ENCODE assay signal across 14 mouse cellular contexts in the genomic region with DNA sequence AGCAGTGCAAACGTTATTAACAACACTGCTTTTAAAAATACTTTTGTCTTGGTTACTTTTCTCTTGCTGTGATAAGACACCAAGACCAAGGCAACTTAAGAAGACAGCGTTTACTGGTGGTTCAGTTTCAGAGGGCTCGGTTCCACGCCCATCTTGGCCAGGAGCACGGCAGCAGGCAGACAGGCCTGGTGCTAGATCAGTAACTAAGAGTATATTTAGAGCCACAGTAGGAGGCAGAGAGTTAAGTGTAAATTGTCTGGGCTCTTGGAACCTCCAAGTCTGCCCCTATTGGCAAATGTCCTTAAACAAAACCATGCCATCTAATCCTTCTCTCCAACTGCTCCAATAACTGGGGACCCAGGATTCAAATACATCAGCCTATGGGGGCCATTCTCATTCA. TPM values are rescaled to one million over a fixed set of nuclear protein-coding genes. Genes with fewer than 3 reads are reported as not detected.
DNase-seq lines count a peak whose midpoint lies in the region; ATAC-seq lines count a peak whose summit lies in the region.
"Had no signal": no experiment of that assay in that cellular context is flagged by ENCODE, and none has a peak within 500 bp of the region (broad histone marks: within the 10 kb centered on the region; RNA-seq: fewer than 3 reads in every experiment).

No protein-coding gene starts in this region.

- no peaks in the 10 kb centered on the region for H3K27me3 ChIP-seq in megakaryocyte, embryonic 14.5 days (replicated peaks)
- H3K27me3 ChIP-seq: midbrain, embryonic 13.5 days had no signal

- H3K36me3 ChIP-seq in megakaryocyte, embryonic 14.5 days (replicated peaks; ENCODE audit: low read length), result peaks cover 5% of the 10 kb centered on the region
- H3K36me3 ChIP-seq: heart, embryonic 10.5 days; midbrain, embryonic 13.5 days had no signal

- peak; percentile 75 for DNase-seq in gastrocnemius, adult 18-20 months (ENCODE audit: low spot score)
- no peak for DNase-seq in gastrocnemius, postnatal 4 days (ENCODE audit: low spot score in 2 of 2)
- peak; percentile 52 for DNase-seq in gastrocnemius, postnatal 10 days
- DNase-seq in skeletal muscle tissue, adult 2 months (ENCODE audit: low read depth, low spot score), result peak; percentile 67
- no peak for DNase-seq in embryo, embryonic 9.5 days (ENCODE audit: extremely low spot score)
- DNase-seq: adrenal gland, postnatal 25 days; embryo, embryonic 11 days; right cerebral cortex, postnatal 25 days had no signal

- H3K4me1 ChIP-seq in megakaryocyte, embryonic 14.5 days, result peaks cover 97% of the 10 kb centered on the region

- no peak for ATAC-seq in megakaryocyte, adult 5-6 weeks (ENCODE audit: poor library complexity, severe bottlenecking)
- ATAC-seq: intestine, embryonic 16.5 days; midbrain, embryonic 13.5 days had no signal

- no peaks in the 10 kb centered on the region for H3K9me3 ChIP-seq in megakaryocyte, embryonic 14.5 days
- H3K9me3 ChIP-seq: heart, embryonic 10.5 days; midbrain, embryonic 13.5 days had no signal

- H3K4me3 ChIP-seq in megakaryocyte, embryonic 14.5 days (replicated peaks), result peak overlapping the region; percentile 59
- H3K4me3 ChIP-seq: heart, embryonic 10.5 days; left cerebral cortex, adult 2 months; midbrain, embryonic 13.5 days had no signal

RNA-seq across cellular contexts. Expression of a gene that starts 46.1 kb away (rescaled TPM):
- 10 to 100 TPM; 12.5 to 13.1 TPM for total RNA-seq in gastrocnemius, adult 18-20 months (2021)
- 10 to 100 TPM; 28.7 to 32.1 TPM for total RNA-seq in gastrocnemius, postnatal 4 days (2021)
- 9.4 and 13.7 TPM in 2 replicates for polyA plus RNA-seq in megakaryocyte, embryonic 14.5 days (2012; ENCODE audit: insufficient read depth, low replicate concordance)
- 21.3 and 26.9 TPM in 2 replicates for total RNA-seq in megakaryocyte, adult 5-6 weeks (2015)
- 12.5 and 13.0 TPM in 2 replicates for total RNA-seq in megakaryocyte, adult 5-6 weeks (2017)
- 10 to 100 TPM; 16.7 to 25.1 TPM for total RNA-seq in gastrocnemius, postnatal 10 days (2021)

Comparison
In these comparisons a context has a peak if more than half of its experiments do, and no peak if none do; other contexts are left out.
1. DNase-seq: peak in gastrocnemius, adult 18-20 months (single experiment), gastrocnemius, postnatal 10 days (single experiment) and skeletal muscle tissue, adult 2 months (single experiment); none in gastrocnemius, postnatal 4 days (0 of 2) and embryo, embryonic 9.5 days (single experiment).